ENCODE assay signal across 21 mouse cellular contexts in genomic region chr15:91772041-91772440, GRCm38 (mm10).
DNase-seq lines count a peak whose midpoint lies in the region; TF ChIP-seq lines count a peak whose summit lies in the region.
"Had no signal": no experiment of that assay in that cellular context is flagged by ENCODE, and none has a peak within 500 bp of the region (broad histone marks: within the 10 kb centered on the region; RNA-seq: fewer than 3 reads in every experiment).

No protein-coding gene starts in this region.

- 77% methylated on average over 4 of the region's 4 CpGs for WGBS in kidney, adult 2 months

- no peaks in the 10 kb centered on the region for H3K4me1 ChIP-seq in ES-Bruce4 (ENCODE audit: control insufficient read depth, insufficient read depth, low read length)
- H3K4me1 ChIP-seq in kidney, adult 2 months (ENCODE audit: control insufficient read depth, insufficient read depth, low read length) = no peaks in the 10 kb centered on the region
- H3K4me1 ChIP-seq: embryonic facial prominence, embryonic 13.5 days; embryonic facial prominence, embryonic 15.5 days; forebrain, embryonic 12.5 days had no signal

- no peak for TF ChIP-seq CTCF in ES-Bruce4 (IDR thresholded peaks at IDR 0.05; ENCODE audit: low read depth, low read length)
- TF ChIP-seq CTCF in kidney, adult 2 months (conservative IDR thresholded peaks at IDR 0.05; ENCODE audit: insufficient read depth, insufficient read length, low read depth, low read length) = no peak

- TF ChIP-seq EP300 in ES-Bruce4 (IDR thresholded peaks at IDR 0.05; ENCODE audit: insufficient read depth, low read depth, low read length) = no peak

- TF ChIP-seq POLR2A in ES-Bruce4 (IDR thresholded peaks at IDR 0.05; ENCODE audit: insufficient read depth, low read length) = no peak
- no peak for TF ChIP-seq POLR2A in kidney, adult 2 months (IDR thresholded peaks at IDR 0.05; ENCODE audit: low read depth, low read length)

- no peak overlapping the region for H3K9ac ChIP-seq in ES-Bruce4 (ENCODE audit: low read depth, poor library complexity, severe bottlenecking)
- H3K9ac ChIP-seq: embryonic facial prominence, embryonic 13.5 days; embryonic facial prominence, embryonic 15.5 days; forebrain, embryonic 12.5 days; forebrain, postnatal 0 days had no signal

- no peaks in the 10 kb centered on the region for H3K36me3 ChIP-seq in ES-Bruce4 (ENCODE audit: control insufficient read depth, insufficient read depth, low read length, poor library complexity, severe bottlenecking)
- H3K36me3 ChIP-seq in kidney, adult 2 months (ENCODE audit: control insufficient read depth, insufficient read depth, low read length) = peaks cover 15% of the 10 kb centered on the region
- H3K36me3 ChIP-seq: embryonic facial prominence, embryonic 13.5 days; embryonic facial prominence, embryonic 15.5 days; forebrain, embryonic 10.5 days; forebrain, embryonic 12.5 days had no signal

- H3K27ac ChIP-seq in ES-Bruce4 (ENCODE audit: insufficient read depth, low read length) = peak overlapping the region; percentile 41; the same call in 1 of the 2 replicates
- no peak overlapping the region for H3K27ac ChIP-seq in kidney, adult 2 months (ENCODE audit: insufficient read depth, low read depth, low read length)
- H3K27ac ChIP-seq: embryonic facial prominence, embryonic 13.5 days; embryonic facial prominence, embryonic 15.5 days; forebrain, embryonic 10.5 days; forebrain, embryonic 12.5 days had no signal

- no peaks in the 10 kb centered on the region for H3K27me3 ChIP-seq in ES-Bruce4 (ENCODE audit: control insufficient read depth, insufficient read depth, low read length, poor library complexity, severe bottlenecking)
- no peaks in the 10 kb centered on the region for H3K27me3 ChIP-seq in kidney, adult 2 months (replicated peaks; ENCODE audit: control insufficient read depth, insufficient read depth, low read length)
- H3K27me3 ChIP-seq: embryonic facial prominence, embryonic 13.5 days; embryonic facial prominence, embryonic 15.5 days; forebrain, embryonic 12.5 days had no signal

- no peaks in the 10 kb centered on the region for H3K9me3 ChIP-seq in ES-Bruce4 (replicated peaks; ENCODE audit: control insufficient read depth, insufficient read depth, low read length, poor library complexity, severe bottlenecking)
- H3K9me3 ChIP-seq: embryonic facial prominence, embryonic 13.5 days; embryonic facial prominence, embryonic 15.5 days; forebrain, embryonic 10.5 days; forebrain, embryonic 12.5 days had no signal

- DNase-seq in ES-CJ7 (ENCODE audit: low read depth, low spot score) (peak; percentile 64), ZHBTc4 (ENCODE audit: low read depth, low spot score) (peak; percentile 48)
- no peak for DNase-seq in kidney, adult 2 months
- no peak for DNase-seq in urinary bladder, adult 18-20 months (ENCODE audit: low spot score in 2 of 2)
- DNase-seq: adrenal gland, adult 2 months; adrenal gland, postnatal 10 days; adrenal gland, postnatal 25 days; cerebellum, adult 11 months; cerebellum, adult 18-20 months; cerebellum, adult 8-10 months; cerebellum, adult 9-11 months; cerebellum, postnatal 14 days; cerebellum, postnatal 36 days; embryo, embryonic 11 days; forebrain, postnatal 0 days had no signal

- H3K4me3 ChIP-seq in ES-Bruce4 (ENCODE audit: low read depth, low read length) = no peak overlapping the region
- no peak overlapping the region for H3K4me3 ChIP-seq in kidney, adult 2 months (ENCODE audit: insufficient read depth, low read depth, low read length)
- H3K4me3 ChIP-seq: embryonic facial prominence, embryonic 13.5 days; embryonic facial prominence, embryonic 15.5 days; erythroblast, embryonic 14.5 days; forebrain, embryonic 10.5 days; forebrain, embryonic 12.5 days had no signal

Comparison
In these comparisons a context has a peak if more than half of its experiments do, and no peak if none do; other contexts are left out.
1. DNase-seq: peak in ES-CJ7 (single experiment) and ZHBTc4 (single experiment); none in kidney, adult 2 months (single experiment) and urinary bladder, adult 18-20 months (0 of 2).